Mouse (Mus musculus): ENCODE measurements around the gene Olfr943.

DNA sequence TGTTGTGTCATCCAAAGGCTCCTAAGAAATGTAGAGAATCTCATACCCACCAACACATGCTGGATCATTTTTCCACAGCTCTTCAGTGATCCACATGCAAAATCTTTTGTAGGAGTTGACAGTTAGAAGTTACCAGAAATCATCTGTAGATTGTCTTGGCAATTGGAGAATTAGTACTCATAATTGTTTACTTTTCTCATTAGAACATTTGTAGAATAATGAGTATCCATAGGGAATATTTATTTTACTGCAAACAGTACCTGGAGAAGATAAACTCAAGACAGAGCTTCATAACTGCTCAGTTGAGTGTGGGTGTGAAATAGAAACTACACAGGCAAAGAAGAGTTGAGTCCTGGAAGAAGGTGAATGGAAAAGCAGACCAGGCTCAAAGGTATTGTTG lies 38.3 kb upstream of the Olfr943 start, which contains the start of gene Olfr27:
- TF ChIP-seq TAL1 (IDR thresholded peaks at IDR 0.05; ENCODE audit: low read length), result no peak
- TF ChIP-seq GATA1 (IDR thresholded peaks at IDR 0.05; ENCODE audit: low read length), result no peak
